Mouse (Mus musculus): ENCODE results near the gene Mfsd2b. TPM values are rescaled to one million over a fixed set of nuclear protein-coding genes. Genes with fewer than 3 reads are reported as not detected.
"Not testable (repeated sequence)": the region's sequence is repeated elsewhere in the genome, so short reads cannot be mapped to it uniquely, and the experiment has no call there.

Mfsd2b gene
- polyA plus RNA-seq (2014; fragmentation: Nextera tagmentation; extraction: Ambion mirVana) = 4.4 and 4.7 TPM in 2 replicates

DNA sequence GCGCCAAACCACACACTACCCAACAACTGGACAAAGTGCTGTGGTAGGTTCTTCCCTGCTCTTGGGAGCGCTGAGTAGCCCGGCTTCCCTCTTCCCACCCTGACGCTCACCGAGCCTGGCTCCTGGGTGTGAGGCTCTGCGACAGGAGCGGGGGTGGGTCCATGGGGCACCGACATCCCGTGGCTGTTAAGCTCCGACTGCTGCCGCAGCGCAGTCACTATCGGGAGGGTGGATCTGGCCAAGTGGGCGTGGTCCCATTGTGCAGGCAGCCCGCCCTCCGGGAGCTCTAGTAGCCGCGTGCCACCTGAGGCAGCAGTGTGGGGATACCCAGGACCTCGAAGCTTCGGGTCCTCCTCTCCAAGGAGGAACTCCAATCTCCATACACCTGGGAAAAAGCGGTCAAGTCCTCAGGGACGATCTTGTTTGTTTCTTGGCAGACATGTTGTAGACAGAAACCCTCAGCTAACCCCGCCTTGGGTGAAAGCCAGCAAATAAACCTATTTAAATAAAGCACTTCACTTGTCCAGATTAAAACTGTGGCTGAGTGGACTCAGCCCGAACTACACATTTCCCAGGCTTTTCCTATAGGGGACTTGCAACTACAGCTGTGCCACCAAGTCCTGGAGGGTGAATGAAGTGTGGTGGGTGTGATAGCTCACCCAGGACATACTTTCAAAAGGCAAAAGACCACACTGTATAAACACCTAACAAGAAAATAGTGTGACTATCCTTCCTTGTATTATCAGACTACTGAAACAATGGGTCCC, at the start of gene Mfsd2b:
Mfsd2b (minus strand) TSS at position 199 of the 767 bp plus-strand sequence.
- no peaks in the 10 kb centered on the region for H3K27me3 ChIP-seq (ENCODE audit: control insufficient read depth, insufficient read depth, low read length)
- WGBS = 5% methylated on average over 24 of the region's 24 CpGs
- H3K9me3 ChIP-seq (ENCODE audit: control insufficient read depth, low read length) = no peaks in the 10 kb centered on the region
- no peak within 1 kb of the TSS for H3K27ac ChIP-seq (ENCODE audit: low read depth, low read length)
- peak within 1 kb of the TSS; percentile 23 for H3K4me3 ChIP-seq (ENCODE audit: low read depth, low read length)
- ATAC-seq (ENCODE audit: insufficient read depth, low FRiP score, low TSS enrichment) = peak; percentile 84
- no peaks in the 10 kb centered on the region for H3K4me1 ChIP-seq (ENCODE audit: control insufficient read depth, insufficient read depth, low read length)
- peak; percentile 62 for DNase-seq (ENCODE audit: low spot score)
- H3K36me3 ChIP-seq (ENCODE audit: control insufficient read depth, insufficient read depth, low read length) = no peaks in the 10 kb centered on the region
- H3K9ac ChIP-seq (ENCODE audit: low read length) = peak within 1 kb of the TSS; percentile 49
- H3K4me2 ChIP-seq (ENCODE audit: low read depth) = peak within 1 kb of the TSS; percentile 63

DNA sequence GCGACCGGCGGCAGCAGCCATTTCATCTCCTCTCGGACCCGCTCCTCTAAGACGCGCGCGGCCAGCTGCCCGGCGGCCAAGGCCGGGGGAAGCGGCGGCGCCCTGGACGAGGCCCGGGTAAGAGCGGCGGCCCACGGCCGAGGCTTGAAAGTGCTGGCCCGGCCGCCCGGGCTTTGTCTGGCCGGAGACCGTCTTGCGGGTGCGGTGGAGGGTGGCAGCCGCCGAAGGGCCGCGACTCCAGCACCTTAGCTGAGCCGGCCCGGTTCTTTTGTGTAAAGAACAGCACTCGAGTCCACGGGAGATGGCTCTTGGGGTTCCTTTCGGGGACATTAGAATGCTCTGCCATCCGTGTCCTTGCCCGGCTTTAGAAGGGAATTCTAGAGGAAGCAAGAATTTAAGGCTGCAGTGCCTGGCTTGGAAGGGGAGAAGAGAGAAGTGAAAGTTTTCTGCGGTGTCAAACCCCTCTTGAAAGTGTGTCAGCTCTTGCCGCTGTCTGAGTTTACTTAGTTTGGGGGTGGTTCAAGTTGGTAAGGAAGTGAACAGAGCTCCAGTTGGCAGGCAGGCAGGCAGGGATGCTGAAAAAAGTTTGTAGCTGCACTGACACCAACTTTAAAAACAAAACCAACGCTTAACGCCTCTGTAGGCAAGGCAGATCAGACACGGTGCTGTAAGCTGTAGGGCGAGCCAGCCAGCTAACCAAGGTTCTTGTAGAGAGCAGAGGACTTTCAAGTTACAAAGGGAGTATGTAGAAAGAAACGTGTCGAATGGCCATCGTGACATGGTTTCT, 43.8 kb upstream of the Mfsd2b start:
- Histone ChIP-seq H3K4me3 (ENCODE audit: low read depth, low read length) (peak overlapping the region; percentile 92), H3K9me3 (ENCODE audit: control insufficient read depth, low read length) (no peaks in the 10 kb centered on the region), H3K4me1 (ENCODE audit: control insufficient read depth, insufficient read depth, low read length) (peaks cover 4% of the 10 kb centered on the region; the same call in 1 of the 2 replicates), H3K27ac (ENCODE audit: low read depth, low read length) (peak overlapping the region; percentile 95), H3K27me3 (ENCODE audit: control insufficient read depth, insufficient read depth, low read length) (no peaks in the 10 kb centered on the region), H3K4me2 (ENCODE audit: low read depth) (peak overlapping the region; percentile 67), H3K36me3 (ENCODE audit: control insufficient read depth, insufficient read depth, low read length) (no peaks in the 10 kb centered on the region), H3K9ac (ENCODE audit: low read length) (peak overlapping the region; percentile 99)
- under 1% methylated on average over 46 of the region's 48 CpGs for WGBS
- ATAC-seq (ENCODE audit: insufficient read depth, low FRiP score, low TSS enrichment) = peak; percentile 76
- peak; percentile 76 for DNase-seq (ENCODE audit: low spot score)

DNA sequence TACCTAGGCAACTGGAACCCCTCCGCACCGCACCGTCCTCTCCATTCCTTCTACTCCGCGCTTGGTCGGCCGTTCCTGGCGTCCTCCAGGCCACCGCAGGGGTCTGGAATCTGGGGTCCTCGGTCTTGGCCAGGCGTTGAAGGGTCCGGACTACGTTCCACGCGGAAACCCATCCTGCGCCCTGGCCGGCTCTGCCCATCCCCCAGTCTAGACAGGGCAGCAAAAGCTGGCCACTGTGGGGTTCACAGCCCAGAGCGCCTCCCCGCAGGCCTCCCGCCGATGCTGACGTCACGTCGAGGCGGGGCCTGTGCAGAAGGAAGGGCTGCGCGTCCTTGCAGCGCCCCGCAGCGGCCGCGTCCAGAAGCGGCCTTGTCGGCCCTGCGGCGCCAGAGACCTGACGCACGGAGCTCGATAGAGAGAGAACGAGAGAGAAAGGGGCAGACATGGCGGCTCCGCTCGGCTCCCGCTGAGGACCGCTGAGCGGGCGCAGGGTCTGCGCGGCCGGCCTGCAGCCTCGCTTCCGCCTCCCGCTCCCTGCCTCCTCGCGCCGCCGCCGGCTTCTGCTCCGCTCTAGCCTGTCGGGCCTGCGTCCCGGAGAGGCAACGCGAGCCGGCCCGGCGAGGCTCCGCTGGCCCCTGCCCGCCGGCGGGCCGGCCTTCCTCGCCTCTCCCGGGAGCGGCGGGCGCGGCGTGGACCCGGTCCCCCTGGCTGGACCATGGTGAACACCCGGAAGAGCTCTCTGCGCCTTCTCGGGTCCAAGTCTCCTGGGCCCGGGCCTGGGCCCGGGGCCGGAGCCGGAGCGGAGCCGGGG, 43.0 kb upstream of the Mfsd2b start, which contains the start of gene Atad2b:
Atad2b (plus strand) TSS at position 360 of the 811 bp plus-strand sequence.
- H3K36me3 ChIP-seq (ENCODE audit: control insufficient read depth, insufficient read depth, low read length) = no peaks in the 10 kb centered on the region
- DNase-seq (ENCODE audit: low spot score) (peak; percentile 99), ATAC-seq (ENCODE audit: insufficient read depth, low FRiP score, low TSS enrichment) (peak; percentile 98)
- H3K4me3 ChIP-seq (ENCODE audit: low read depth, low read length) = peak within 1 kb of the TSS; percentile 92
- H3K27me3 ChIP-seq (ENCODE audit: control insufficient read depth, insufficient read depth, low read length) = no peaks in the 10 kb centered on the region
- peak within 1 kb of the TSS; percentile 99 for H3K9ac ChIP-seq (ENCODE audit: low read length)
- H3K9me3 ChIP-seq (ENCODE audit: control insufficient read depth, low read length) = no peaks in the 10 kb centered on the region
- peak within 1 kb of the TSS; percentile 67 for H3K4me2 ChIP-seq (ENCODE audit: low read depth)
- whole genome bisulfite sequencing = under 1% methylated on average over 59 of the region's 89 CpGs
- H3K27ac ChIP-seq (ENCODE audit: low read depth, low read length) = peak within 1 kb of the TSS; percentile 95
- H3K4me1 ChIP-seq (ENCODE audit: control insufficient read depth, insufficient read depth, low read length) = peaks cover 4% of the 10 kb centered on the region; the same call in 1 of the 2 replicates

DNA sequence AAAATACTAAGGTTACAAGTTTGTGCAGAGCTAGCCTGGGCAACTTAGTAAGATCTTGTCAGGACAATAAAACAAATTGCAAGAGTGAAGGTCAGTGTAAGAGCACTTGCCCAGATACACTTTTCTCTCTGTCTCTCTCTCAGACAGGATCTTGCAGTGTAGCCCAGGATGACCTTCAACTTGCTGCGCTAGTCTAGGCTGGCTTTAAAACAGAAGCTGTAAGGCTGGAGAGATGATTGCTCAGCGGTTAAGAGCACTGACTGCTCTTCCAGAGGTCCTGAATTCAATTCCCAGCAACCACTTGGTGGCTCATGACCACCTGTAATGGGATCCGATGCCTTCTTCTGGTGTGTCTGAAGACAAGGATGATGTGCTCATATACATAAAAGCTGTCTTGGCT, 40.8 kb upstream of the Mfsd2b start:
- Histone ChIP-seq H3K27me3 (ENCODE audit: control insufficient read depth, insufficient read depth, low read length) (no peaks in the 10 kb centered on the region), H3K4me3 (ENCODE audit: low read depth, low read length) (no peak overlapping the region), H3K4me2 (ENCODE audit: low read depth) (no peak overlapping the region), H3K27ac (ENCODE audit: low read depth, low read length) (no peak overlapping the region), H3K4me1 (ENCODE audit: control insufficient read depth, insufficient read depth, low read length) (peaks cover 4% of the 10 kb centered on the region; the same call in 1 of the 2 replicates), H3K9me3 (ENCODE audit: control insufficient read depth, low read length) (no peaks in the 10 kb centered on the region), H3K36me3 (ENCODE audit: control insufficient read depth, insufficient read depth, low read length) (no peaks in the 10 kb centered on the region), H3K9ac (ENCODE audit: low read length) (no peak overlapping the region)
- no peak for ATAC-seq (ENCODE audit: insufficient read depth, low FRiP score, low TSS enrichment)
- 88% methylated on average over 3 of the region's 3 CpGs for WGBS
- no peak for DNase-seq (ENCODE audit: low spot score)

DNA sequence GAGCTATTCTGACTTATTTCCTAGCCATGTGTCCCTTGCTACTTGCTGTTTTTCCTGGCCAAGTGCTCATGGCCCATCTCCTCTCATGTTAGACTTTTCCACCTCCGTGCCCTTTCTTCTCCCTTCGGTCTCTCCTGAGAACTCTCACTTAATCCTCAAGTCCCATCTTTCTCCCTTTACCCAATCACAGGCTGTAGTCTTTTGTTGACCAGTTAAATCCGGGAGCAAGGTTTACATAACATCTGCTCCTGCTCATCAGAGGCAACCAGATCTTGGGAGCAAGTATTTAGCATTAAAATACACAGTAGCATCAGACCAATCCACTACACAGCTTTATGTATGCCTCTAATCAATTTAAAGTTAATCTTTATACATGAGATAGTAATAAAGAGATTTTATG, 40.3 kb upstream of the Mfsd2b start:
- Histone ChIP-seq H3K9ac (ENCODE audit: low read length) (no peak overlapping the region), H3K4me2 (ENCODE audit: low read depth) (no peak overlapping the region), H3K27me3 (ENCODE audit: control insufficient read depth, insufficient read depth, low read length) (no peaks in the 10 kb centered on the region), H3K27ac (ENCODE audit: low read depth, low read length) (no peak overlapping the region), H3K4me3 (ENCODE audit: low read depth, low read length) (no peak overlapping the region), H3K4me1 (ENCODE audit: control insufficient read depth, insufficient read depth, low read length) (peaks cover 4% of the 10 kb centered on the region; the same call in 1 of the 2 replicates), H3K9me3 (ENCODE audit: control insufficient read depth, low read length) (no peaks in the 10 kb centered on the region), H3K36me3 (ENCODE audit: control insufficient read depth, insufficient read depth, low read length) (no peaks in the 10 kb centered on the region)
- 53% methylated on average over 3 of the region's 3 CpGs for WGBS
- ATAC-seq (ENCODE audit: insufficient read depth, low FRiP score, low TSS enrichment) (no peak), DNase-seq (ENCODE audit: low spot score) (no peak)

DNA sequence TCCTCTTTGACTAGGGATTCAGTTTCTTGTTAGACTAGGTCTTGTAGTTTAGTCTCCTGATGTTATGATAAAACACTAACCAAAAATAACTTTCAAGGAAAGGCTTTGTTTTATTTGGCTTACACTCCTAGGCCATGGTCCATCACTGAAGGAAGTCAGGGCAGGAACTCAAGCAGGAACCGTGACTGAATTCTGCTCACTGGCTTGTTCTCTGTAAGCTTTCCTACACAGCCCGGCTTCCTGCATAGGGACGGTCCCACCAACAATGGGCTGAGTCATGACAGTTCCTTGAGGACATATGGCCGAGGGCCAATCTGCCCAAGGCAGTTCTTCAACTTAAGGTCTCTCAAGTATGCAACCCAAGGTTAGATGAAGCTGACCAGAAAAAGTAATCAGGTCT, 37.6 kb upstream of the Mfsd2b start:
- 86% methylated on average over 4 of the region's 4 CpGs for WGBS

DNA sequence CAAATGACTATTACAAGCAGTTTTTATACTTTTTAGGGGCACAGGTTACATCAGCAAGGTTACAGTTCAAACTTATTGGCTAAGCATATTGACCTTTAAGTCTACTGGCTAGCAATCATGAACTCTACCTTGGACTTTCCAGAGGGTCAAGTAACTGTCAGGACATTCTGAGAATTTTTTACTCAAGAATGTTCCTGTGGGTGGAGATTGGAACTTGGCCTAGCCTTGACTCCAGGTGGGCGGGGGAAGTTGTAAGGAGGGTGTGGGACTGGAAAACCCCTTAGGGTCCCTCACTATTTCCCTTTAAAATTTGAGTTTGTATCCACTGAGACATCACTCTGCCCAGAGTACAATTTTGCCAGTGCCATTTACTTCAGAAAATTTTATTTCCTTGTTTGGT, 36.3 kb upstream of the Mfsd2b start:
- H3K9ac ChIP-seq (ENCODE audit: low read length); H3K4me3 ChIP-seq (ENCODE audit: low read depth, low read length); H3K36me3 ChIP-seq (ENCODE audit: control insufficient read depth, insufficient read depth, low read length); H3K9me3 ChIP-seq (ENCODE audit: control insufficient read depth, low read length); H3K4me2 ChIP-seq (ENCODE audit: low read depth); ATAC-seq (ENCODE audit: insufficient read depth, low FRiP score, low TSS enrichment); H3K27ac ChIP-seq (ENCODE audit: low read depth, low read length); H3K27me3 ChIP-seq (ENCODE audit: control insufficient read depth, insufficient read depth, low read length); DNase-seq (ENCODE audit: low spot score); H3K4me1 ChIP-seq (ENCODE audit: control insufficient read depth, insufficient read depth, low read length): not testable (repeated sequence)
- 88% methylated on average over 1 of the region's 1 CpGs for WGBS

More for the DNA sequence above, 37.6 kb upstream of the Mfsd2b start:
- no peak overlapping the region for H3K9ac ChIP-seq (ENCODE audit: low read length)
- no peaks in the 10 kb centered on the region for H3K27me3 ChIP-seq (ENCODE audit: control insufficient read depth, insufficient read depth, low read length)
- no peak overlapping the region for H3K4me2 ChIP-seq (ENCODE audit: low read depth)
- no peaks in the 10 kb centered on the region for H3K9me3 ChIP-seq (ENCODE audit: control insufficient read depth, low read length)
- no peak overlapping the region for H3K27ac ChIP-seq (ENCODE audit: low read depth, low read length)
- no peak for DNase-seq (ENCODE audit: low spot score)
- no peak for ATAC-seq (ENCODE audit: insufficient read depth, low FRiP score, low TSS enrichment)
- no peaks in the 10 kb centered on the region for H3K36me3 ChIP-seq (ENCODE audit: control insufficient read depth, insufficient read depth, low read length)
- H3K4me1 ChIP-seq (ENCODE audit: control insufficient read depth, insufficient read depth, low read length) = no peaks in the 10 kb centered on the region
- H3K4me3 ChIP-seq (ENCODE audit: low read depth, low read length) = no peak overlapping the region

DNA sequence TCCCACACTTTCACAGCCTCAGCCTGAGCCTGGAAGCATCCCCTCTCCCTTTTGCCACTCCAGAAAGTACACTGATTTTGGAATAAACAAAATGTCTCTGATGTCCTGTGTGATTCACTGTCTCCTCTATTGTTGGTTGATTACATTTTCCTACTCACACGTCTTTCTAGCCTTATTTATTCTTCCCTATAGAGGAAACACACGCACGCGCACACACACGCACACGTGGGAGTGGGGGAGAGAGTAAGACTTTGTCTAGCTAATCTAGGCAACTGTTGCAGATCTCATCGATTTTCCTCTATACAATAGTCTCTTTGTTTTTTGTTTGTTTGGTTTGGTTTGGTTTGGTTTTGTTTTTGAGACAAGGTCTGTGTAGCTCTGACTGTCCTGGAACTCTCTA, 34.2 kb upstream of the Mfsd2b start:
- Histone ChIP-seq H3K9me3 (ENCODE audit: control insufficient read depth, low read length) (no peaks in the 10 kb centered on the region), H3K4me1 (ENCODE audit: control insufficient read depth, insufficient read depth, low read length) (no peaks in the 10 kb centered on the region), H3K9ac (ENCODE audit: low read length) (no peak overlapping the region), H3K4me3 (ENCODE audit: low read depth, low read length) (no peak overlapping the region), H3K27ac (ENCODE audit: low read depth, low read length) (no peak overlapping the region), H3K36me3 (ENCODE audit: control insufficient read depth, insufficient read depth, low read length) (no peaks in the 10 kb centered on the region), H3K4me2 (ENCODE audit: low read depth) (no peak overlapping the region), H3K27me3 (ENCODE audit: control insufficient read depth, insufficient read depth, low read length) (no peaks in the 10 kb centered on the region)
- 96% methylated on average over 7 of the region's 7 CpGs for whole genome bisulfite sequencing
- ATAC-seq (ENCODE audit: insufficient read depth, low FRiP score, low TSS enrichment) (no peak), DNase-seq (ENCODE audit: low spot score) (no peak)

All from neural tube, embryonic 11.5 days (tissue).